Mouse (Mus musculus): ENCODE measurements around the gene Nuak2.

Gene Nuak2

DNA sequence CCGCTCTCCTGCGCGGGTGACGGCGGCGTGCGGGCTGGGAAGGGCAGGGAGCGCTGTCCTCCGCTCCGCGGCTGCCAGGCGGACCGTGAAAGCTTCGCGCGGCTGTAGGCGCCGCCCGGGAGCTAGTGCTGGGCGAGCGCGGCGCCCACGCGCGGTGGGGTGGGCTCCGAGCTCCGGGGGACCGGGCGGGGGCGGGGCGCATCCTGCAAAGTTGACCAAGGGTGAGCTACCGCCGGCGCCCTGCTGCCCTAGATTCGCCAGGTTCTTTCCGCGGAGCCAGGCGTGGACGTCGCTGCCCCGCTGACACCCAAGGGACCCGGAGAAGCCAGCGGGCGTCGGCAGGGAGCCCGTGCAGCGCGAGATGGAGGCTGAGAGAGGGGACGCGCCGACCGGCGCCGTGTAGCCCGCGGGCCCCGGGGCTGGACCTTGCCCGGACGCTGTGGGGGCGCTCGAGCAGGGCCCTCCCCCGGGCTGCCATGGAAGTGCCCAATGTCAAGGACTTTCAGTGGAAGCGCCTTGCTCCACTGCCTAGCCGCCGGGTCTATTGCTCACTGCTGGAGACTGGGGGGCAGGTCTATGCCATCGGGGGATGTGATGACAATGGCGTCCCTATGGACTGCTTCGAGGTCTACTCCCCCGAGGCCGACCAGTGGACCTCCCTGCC, 17.0 kb upstream of the Nuak2 start:
- DNase-seq (ENCODE audit: low spot score): no peak

DNA sequence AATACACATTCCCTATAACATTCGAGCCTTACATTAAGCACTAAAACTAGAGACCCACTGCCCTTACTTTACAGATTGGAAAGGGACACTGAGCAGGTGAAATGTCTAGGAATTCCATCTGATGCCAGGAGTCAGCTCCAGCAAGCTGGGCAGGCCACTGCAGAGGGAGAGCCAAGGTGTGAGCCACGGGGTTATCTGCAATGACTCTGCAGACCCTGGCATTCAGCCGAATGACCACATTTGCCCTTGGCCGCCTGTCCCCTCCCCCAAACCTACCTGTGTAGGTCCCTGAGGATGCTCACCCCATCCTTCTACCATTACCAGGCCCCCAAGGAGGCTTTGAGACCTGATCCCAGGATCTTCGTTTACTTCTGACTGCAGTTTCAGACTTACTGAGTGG, 16.2 kb upstream of the Nuak2 start:
- DNase-seq (ENCODE audit: low spot score): no peak

DNA sequence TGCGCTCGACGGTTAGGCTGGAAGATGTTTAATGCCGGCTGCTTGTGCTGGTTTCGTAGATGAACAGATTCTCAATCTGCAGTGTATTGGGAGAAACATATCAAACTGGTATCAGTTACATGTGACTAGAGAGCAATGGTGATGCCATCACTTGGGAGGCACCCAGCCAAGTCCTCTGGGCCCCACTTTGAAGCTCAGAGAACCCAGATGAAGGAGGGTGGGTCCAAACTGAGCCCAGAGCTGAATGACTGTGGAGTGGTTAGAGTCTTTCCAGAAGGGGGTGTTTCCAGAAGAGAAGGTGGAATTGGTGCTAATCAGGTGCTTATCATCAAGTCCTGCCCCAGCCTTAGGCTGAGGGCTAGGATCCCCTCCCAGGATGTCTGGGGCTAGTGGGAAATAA, 14.7 kb upstream of the Nuak2 start:
- no peak for DNase-seq (ENCODE audit: low spot score)

DNA sequence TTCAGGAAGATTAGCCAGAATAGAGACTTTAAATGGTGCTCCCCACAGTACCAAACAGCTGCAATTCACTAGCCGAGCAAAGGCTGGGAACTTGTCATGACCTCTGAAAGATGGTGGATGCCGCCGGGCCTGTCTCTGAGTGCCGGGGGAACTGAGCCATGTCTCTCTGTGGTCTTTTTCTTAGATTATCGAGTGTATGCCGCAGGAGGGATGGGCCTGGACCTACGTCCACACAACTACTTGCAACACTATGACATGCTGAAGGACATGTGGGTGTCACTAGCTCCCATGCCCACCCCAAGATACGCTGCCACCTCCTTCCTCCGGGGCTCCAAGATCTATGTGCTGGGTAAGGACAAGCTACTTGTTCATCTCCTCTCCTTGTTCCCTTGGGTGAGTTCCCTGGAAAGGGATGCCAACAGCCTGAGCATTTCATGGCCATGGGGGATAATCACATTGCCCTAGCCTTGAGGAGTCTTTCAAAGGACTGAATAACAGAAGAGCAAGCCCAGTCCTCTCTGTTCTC, 13.5 kb upstream of the Nuak2 start:
- DNase-seq (ENCODE audit: low spot score): no peak

DNA sequence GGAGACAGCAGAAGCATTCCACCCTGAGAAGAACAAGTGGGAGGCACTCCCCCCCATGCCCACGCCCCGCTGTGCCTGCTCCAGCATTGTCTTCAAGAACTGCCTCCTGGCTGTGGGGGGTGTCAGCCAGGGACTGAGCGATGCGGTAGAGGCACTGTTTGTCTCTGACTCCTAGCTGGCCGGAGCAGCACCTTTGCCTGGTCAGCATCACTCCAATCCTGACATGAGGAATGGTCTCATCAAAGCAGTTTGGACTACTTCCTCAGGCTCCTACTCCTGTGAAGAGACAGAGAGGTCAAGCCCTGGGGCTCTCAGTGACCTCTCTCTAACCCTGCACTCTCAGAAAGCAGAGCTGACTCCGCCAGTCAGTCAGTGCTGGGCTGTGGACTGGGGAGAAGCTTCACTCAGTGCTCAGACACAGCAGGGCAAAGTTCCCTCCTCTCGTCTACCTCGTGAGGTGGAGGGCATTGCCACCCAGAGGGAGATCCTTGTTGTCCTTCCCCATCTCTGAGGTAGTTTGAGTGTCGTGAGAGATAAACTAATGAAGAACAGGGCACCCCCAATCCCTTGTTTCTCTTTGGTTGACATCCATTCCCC, 11.2 kb upstream of the Nuak2 start:
- DNase-seq (ENCODE audit: low spot score): no peak

DNA sequence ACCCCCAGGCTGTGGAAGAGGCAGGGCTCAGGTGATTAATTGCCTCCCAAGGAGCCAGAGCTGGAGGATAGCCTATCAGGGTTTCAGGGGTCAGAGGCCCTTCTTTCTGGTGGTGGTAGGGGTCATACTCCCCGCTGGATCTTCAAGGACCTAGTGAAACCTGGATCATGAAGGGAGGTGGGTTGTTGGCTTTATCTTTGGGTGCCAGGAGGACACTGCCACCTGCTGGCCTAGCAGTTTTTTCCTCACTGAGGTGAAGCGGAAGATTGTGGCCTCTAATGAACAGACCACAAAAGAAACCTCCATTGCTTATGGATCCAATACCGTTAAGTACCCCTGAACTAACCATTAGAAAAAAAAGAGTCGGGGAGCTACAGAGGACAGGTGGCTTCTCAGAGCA, 9.8 kb upstream of the Nuak2 start:
- peak; percentile 57 for DNase-seq (ENCODE audit: low spot score)

DNA sequence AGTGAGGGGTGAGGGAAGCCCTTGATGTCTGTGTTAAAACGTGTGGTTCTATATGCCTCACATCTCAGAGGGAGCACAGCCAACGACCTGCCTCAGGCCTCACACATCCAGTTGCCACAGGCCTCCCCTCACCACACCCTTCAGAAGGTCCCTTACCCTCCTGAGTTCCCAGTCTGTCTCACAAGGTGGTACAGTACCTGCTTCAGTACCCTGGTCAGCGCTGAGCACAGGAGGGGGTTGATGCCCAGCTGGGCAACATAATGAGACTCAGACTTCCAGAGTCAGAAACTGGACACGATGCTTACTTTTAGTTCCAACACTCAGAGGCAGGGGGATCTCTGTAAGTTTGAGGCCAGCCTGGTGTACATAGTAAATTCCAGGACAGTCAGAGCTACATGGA, 9.1 kb upstream of the Nuak2 start:
- no peak for DNase-seq (ENCODE audit: low spot score)

DNA sequence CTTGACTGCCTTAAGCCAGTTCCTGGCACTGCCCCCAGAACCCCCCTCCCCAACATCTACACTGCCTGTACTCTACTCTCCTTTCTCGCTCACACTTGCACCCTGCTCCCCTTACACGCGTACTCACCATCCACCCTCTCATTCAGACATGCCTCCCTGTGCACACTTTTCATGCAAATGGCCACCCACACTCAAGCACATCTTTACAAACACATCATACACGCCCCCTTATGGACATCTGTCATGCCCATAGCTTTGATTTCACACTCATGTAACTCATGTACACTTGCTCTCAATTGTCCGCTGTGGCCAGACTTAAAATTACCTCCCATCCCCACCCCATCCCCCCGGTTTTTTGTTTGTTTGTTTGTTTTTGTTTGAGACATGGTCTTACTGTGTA, 8.0 kb upstream of the Nuak2 start:
- no peak for DNase-seq (ENCODE audit: low spot score)

DNA sequence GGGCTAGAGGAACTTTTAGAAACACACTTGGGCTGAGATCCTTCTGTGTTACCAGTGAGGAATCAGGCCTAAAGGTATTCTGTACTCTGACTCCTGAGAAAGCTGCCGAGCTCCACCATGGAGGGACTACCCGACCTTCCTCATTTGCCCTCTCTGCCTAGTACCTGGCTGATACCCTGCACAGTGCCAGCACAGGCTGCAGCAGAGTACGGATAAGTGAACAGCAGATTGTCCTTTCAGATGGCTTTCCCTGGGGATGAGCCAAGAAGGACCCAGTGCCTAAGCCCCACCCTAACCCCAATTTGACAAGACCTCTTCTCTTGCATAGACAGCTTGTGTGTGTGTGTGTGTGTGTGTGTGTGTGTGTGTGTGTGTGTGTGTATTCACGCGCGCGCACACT, 7.3 kb upstream of the Nuak2 start:
- no peak for DNase-seq (ENCODE audit: low spot score)

DNA sequence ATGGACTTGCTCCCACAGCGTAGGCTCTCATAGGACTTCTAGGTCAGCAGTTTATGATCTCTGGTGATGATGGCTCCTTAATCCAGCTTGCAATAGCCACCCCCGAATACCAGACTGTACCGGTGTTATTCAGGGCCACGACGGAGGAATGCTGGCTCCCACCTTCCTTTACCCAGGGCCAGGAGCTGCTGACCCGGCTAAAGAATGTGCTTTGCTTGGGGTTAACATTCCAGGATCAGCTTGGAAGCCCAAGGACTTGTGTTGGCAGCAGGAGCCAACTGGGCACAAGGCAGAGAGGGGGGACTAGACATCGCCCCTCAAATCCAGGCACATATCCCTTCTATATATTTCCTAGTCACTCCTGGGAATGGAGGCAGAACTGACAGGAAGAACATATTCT, 5.2 kb upstream of the Nuak2 start:
- no peak for DNase-seq (ENCODE audit: low spot score)

DNA sequence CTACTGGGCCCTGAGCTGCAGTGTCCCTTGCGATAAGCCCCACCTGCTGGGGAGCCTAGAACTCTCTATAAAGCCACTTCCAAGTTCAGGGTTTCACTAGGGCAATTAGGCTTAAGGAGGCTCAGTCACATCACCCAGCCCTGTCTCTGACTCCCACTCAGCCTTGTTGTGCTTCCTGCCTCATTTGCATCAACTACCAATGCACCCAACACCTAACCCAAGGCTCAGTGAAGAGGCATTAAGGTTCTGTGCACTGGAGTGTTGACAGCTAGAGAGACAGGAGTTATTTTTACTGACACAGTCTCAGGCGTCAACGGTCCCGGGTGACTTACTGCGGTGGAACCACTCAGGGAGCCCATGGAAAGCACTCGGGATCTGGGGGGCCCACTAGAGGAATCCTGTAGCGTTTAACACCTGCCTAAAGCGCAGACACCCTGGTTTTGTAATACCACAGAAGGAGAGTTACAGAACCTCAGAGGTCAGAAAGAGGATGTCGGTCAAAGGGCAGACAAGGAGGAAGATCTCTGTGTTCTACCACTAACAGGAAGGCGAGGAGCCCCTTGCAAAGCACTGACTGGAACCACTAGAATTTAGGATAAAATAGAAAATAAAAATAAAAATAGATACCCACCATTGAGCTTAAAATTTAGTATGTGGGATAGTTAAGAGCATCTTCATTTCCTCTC, 4.6 kb upstream of the Nuak2 start:
- no peak for DNase-seq (ENCODE audit: low spot score)

DNA sequence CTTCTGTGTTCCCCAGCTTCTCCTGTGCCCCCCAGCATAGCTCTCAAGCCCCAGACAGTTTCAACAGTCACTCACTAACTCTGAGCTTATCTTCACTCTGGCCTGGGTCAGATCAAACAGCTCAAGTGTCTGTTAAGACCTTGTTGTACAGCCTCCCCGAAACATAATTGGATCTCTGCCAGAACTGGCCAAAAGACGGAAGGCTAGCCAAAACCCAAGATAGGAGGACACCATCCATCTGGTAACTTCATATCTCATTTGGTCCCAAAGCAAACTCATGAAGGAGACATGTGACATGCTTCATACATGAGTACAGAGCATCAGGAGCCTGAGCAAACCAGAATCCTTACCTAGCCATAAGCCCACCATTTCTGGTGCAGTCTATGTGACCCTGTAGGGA, 3.9 kb upstream of the Nuak2 start:
- no peak for DNase-seq (ENCODE audit: low spot score)

DNA sequence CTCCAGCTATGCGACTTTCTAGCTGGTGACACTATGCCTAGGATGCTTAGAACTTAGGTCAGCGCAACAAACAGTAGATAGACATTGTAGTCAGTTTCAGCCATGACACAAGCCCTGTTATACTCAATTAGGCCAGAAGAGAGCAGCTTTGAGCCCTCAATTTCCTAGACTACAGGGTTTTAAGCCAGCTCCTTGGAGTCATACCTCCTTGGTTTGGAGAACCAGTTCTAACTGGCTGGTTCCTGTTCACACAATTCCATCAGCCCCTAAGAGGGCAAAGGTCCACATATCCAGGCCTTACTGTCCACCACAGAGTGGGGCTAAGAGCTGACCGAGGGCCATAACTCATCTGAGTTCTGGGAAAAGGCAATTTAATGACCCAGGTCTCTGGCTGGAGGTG, 3.2 kb upstream of the Nuak2 start:
- peak; percentile 73 for DNase-seq (ENCODE audit: low spot score)

DNA sequence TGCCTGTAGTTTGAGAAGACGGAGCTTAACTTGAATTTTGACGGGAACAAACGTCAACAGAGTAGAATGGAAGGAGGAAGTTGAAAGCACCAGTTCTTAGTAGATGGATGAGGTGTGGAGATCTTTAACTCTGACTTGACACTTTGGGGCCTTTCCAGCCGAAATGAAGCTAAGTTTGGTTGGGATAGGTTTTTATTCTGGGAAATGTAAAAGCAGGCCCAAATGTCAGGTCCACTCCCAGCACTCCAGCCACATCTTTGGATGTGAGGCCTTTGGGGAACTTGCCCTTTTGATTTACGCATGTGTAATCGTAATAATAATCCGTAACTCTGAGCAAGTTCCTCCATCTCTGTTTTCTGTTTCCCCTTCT, 684 bp downstream of the Nuak2 start:
- DNase-seq (ENCODE audit: low spot score): no peak

DNA sequence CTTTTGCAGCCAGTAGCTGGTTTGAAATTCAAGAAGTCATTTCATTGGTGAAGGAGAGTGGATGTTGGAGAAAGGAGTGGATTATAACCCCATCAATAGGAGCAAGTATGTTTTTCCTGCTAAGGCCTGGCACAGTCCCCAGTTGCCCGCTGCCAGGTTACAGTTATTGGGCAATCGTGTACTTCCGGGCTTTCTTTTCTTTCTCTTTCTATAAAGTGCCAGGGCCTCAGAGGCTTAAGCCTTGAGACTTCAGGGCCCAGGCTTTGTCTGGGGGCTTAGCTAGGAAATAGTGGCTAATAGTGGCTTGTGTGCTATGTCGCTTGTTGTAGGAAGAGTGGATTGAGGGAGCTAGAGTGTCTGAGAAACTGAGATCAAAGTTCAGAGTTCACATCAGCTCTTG, 1.5 kb downstream of the Nuak2 start:
- DNase-seq (ENCODE audit: low spot score): no peak

DNA sequence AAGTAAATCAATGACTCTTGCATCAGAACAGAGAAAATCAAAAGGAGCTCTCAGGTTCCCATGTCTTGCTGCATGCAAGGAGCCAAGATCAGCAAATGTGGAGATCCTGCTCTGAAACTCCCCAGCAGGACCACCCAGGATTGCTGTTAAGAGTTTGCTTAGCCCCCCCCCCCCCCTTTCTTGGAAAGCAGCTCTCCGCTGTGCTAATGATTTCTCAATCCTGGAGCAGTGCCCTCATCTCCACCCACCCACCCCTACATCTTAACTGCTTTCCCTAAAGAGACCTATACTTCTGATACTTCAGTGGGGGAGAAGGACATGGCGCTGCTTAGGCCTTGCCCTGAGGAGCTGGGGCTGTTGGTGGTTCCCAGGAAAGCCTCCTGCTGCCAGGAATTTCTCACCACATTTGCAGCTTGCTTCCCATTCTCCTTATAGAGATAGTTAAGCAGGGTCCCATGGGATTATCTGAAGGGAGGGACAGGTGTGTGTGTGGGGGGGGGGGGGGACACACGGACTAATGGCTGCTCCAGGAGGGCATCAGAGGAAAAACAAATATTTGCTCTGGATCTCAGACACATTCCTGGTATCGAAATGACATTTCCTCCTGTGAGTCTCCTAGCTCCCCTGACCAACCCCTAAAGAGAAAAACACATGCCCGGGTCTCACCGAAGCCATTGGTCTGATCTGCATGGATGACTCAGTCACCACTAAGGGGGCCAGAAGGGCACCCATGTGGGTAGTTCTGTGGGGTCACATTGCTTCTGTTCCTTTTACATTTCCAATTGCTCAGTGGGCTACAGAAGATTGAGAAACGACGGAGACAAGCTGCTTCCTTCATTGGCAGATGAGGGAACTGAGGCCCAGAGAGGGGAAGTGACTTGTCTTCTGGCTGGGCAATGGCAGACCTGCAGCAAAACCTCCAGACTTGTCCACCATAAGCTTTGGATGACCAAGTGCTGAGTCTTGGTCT, 2.3 kb downstream of the Nuak2 start:
- no peak for DNase-seq (ENCODE audit: low spot score)

DNA sequence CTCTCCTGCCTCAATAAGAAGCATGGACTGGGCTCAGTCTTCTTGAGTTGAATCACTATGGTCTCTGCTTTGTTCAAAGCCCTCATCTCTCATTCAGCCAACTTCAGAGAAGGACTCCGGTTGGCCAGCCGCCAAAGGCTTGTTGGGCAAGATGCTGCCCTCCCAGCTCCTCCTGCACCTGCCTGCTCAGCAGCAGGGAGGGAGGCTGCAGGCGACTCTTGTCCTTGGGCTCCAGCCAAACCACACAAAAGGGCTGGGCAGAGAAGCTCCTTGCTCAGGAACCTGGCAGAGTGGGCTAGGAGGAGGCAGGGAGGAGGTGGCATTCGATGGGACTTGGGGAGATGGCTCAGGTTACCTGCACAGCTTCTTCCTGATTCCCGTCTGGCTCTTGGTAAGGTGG, 3.3 kb downstream of the Nuak2 start:
- peak; percentile 45 for DNase-seq (ENCODE audit: low spot score)

DNA sequence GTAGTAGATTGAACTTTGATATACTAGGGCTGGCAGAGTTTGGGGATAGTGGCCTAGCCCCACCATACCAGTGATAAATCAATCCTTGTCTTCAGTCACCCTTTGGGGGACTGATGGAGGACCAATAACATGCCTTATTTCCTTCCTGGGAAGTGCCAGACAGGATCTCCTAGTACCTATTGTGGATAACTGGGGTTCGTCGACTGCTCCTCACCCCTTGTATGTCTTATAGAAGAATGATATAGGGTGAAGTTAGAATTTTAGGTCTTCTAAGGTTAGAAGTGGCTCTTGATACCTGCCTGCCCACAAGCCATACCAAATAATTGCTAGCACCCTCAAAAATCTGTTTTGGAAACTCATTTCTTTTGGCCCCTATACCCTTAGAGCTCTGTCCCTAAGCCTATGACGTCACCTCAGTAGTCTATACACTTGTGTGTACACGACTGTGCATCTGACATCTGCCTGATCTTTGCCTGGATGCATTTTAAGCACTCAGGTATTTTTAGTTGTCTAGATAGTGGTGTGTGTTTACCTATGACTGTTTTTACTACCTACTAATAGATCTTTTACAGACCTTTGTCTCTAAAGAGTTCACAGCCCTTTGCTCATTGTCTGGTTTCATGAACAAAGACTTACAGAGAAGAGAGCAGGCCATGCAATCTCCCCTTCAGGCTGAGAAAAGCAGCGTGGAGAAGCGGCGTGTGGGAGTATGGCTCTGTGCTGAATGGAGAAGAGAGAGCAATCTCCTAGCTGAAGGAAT, 6.1 kb downstream of the Nuak2 start:
- no peak for DNase-seq (ENCODE audit: low spot score)

DNA sequence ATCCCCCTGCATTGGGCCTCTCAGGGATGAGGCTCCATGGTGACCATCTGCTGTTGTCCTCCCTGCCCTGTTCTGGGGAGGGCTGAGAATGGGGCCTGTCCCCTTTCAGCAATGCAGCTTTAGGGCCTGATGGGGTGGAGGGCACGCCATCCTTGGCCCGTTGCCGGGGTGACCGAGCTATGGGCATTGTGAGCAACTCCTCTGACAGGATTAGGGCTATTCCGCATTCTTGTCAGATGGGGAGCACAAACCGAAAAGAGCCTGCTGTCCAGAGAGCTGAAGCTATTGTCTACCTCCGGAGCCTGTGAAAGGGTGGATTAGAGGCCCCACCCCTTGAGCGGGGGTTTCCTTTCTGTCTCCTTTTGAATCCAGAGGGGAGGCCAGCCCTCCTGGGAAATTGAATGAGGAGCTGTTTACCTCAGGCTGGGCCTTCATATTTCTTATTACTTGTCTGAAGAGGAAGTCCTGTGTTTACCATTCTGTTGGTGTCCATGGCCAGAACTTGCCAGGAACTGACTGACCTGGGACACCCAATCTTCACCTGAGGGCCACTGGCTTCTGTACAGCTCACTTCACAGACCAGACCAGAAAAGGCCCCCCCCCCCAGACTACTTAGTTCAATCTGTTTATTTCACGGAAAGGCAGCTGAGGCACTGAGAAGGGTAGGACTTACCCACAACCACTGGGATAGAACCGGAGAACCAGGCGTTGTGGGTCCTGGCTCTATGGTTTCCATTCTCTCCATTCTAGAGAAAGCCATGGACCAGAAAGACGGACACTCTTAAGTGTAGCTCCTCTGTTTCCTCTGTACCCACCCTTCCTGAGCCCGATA, 7.0 kb downstream of the Nuak2 start:
- DNase-seq (ENCODE audit: low spot score): no peak

DNA sequence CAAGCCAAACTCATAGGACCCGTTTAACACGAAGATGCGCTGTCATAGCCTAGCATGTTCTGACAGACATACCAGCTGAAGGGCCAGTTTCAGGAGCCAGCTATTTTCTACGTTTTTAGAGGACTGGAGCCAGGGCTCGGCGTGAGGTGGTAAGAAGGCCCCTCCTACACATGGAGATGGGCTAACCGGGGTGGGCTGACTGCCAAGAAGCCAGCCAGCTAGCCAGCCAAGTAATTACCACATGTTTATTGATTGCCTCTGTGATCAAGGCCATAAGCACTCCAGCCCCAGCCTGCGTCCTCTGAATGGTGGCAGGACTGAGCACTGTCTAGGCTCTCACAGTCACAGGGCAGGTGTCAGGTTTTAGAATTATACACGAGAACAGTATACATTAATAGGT, 10.9 kb downstream of the Nuak2 start:
- no peak for DNase-seq (ENCODE audit: low spot score)

DNA sequence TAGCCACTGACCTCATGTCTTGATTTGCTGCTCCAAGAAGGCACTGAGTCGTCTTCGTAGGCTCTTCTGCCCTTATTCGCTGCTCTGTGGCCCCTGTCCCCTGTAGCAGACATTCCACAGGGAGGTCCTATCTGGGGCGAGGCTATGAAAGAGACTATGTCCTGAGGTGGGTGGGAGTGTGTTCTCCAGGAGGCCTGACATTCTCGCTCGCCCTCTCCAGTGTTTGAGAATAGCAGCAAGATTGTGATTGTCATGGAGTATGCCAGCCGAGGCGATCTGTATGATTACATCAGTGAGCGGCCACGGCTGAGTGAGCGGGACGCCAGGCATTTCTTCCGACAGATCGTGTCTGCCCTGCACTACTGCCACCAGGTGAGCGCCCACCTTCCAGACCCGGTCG, 11.6 kb downstream of the Nuak2 start:
- DNase-seq (ENCODE audit: low spot score): no peak

Measured in layer of hippocampus, adult 11-12 months (tissue).